Mouse (Mus musculus) embryo, embryonic 11.5 days (tissue): Measurements from ENCODE around the gene Hspb8.
"Not testable (repeated sequence)": the region's sequence is repeated elsewhere in the genome, so short reads cannot be mapped to it uniquely, and the experiment has no call there.

Source experiments
- DNase-seq: peaks from one replicate; pipeline ENCODE4 v3.0.0-alpha.2; 2012; ENCODE audit warnings: low read depth, low spot score

Gene Hspb8

DNA sequence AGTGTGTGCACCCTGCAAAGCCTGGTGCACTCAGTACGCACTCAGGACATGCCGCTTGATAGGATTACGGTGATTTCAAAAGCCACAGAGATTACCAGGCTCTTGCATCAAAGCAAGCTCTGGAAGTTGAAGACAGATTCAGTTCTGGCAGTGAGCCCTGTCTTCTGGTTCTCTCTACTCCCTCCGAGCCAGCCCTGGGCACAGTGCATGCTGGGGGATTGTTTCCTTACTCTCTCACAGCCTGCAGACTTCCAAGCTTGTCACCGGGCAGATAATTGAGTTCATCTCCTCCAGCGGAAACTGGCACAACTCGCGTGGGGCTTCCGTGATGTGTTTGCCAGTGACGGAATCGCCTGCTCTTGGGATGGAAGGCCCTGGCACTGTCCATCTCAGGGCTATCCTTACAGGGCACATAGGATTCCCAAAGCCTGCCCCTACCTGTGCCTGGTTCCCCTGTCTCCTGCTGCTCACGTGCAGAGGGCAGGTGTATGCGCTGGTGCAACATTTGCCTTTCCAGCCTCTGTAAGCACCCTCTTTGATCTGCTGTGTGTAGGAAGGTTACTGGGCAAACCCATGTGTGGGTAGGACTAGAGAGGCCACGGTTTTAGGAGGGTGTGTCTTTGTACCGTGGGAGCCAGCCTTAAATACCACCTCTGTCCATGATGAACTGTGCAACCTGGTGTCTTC is 32.7 kb downstream of the Hspb8 start:
- DNase-seq: no peak

DNA sequence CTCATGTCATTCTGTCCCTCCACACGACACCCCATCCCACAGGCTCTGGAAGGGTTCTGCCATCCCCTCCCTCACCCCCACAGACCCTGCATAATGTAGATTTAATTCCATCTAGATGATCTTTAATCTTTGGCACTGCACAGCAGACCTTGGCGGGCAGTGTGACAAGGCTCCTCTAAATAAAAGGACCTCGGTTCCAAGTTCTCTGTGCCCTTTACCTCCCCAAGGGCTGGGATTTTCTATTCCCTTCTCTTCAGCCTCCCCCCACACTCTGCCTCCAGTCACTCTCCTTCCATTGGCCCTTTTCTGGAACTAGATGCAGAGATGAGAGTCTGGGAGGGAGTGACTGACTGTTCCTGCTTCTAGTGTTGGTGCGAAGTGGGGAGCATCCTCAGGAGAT is 33.3 kb downstream of the Hspb8 start:
- DNase-seq: no peak

DNA sequence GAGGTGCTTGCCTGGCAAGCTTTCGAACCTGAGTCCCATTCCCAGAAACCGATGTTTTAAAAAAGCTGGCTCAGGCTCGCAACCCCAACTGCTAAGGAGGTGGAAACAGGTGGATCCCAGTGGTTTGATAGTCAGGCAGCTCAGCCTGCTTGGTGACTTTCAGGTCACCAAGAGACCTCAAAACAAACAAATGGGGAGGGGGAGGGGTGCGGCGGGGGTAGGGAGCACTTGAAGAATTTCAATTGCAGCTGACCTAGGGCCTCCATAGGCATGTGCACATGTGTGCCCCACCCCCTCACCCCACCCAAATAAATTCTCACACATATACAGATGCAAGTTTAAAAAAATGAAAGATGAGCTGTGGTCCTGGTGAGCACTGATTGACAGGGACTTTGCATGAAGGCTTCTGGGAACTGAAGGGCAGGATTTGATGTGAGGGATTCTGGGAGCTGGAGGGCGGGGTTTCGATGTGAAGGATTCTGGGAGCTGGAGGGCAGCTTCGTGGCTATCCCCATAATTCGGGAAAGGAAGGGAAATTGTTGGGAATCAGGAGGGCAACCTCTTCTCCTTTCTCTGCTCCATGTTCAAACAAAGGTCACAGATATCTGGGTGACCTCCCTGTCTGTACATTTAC is 35.2 kb downstream of the Hspb8 start:
- no peak for DNase-seq

DNA sequence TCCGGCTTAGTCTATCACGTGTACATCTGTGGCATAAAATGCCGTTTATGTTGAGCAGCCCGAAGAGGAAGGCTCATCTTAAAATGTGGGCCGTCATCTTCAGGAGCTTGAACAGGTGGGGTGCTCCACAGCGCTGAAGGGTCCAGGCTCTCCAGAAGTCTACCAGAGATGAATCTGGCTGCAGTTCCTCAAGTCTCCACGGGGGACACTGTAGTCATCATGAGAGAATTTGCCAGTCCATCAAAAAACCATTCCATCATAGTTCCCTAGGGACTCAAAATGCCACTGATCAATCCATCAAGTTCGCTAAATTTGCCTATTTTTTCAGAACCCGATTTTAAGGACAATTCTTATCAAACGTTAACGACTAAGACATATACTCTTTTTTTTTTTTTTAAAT is 36.6 kb downstream of the Hspb8 start:
- peak; percentile 31 for DNase-seq

DNA sequence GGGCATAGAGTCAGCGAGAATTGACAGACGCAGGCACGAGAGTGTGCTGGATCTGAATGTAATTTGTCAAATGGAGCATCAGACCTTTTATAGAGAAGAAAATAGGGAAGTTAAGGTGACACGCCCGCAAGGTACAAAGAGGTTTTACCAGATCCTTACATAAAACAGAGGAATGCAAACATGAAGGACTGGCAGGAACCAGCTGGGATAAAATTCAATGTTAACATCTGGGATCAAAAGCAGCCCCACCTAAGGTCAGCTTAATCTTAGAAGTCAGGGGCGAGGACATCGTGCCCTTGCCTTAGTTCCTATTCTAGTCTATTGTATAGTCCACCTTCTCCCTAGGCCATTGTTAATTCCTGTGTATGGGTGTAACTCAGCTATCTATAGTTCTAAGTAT is 40.0 kb downstream of the Hspb8 start:
- DNase-seq: not testable (repeated sequence)

DNA sequence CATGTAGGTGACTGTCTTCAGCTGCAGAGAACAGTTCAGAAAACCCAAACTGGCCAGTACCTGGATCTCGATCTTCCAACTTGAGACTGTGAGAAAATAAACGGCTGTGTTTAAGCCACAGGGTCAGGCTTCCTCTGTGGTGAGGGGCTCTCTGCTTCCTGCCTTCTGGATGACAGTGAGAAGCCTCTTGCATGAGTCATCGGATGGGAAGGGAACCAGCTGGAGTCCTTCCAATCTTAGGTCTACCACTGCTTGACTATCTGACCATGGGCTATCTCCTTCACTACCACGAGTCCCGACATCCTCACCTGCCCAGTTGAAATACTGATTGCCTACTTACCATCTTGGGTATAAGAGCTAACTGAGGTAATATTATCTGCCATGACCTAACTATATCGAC is 40.9 kb downstream of the Hspb8 start:
- DNase-seq: no peak

DNA sequence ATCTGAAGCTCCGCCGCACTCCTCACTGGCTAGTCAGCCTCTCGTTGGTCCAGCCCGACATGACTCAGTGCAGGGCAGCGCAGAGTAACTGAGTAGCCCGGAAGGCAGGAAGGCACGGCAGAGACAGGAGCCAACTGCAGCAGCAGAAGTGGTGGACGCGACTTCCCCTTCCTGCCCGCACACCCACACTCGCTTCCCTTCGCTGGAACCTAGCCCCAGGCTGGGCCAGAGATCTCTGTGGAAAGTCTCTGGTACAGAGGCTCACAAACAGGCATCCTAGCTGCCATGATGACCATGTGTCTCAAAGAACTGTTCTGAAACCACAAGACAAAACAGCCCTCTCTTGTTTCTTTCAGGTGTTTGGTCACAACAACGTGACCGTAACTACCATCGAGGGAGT is 41.4 kb downstream of the Hspb8 start:
- no peak for DNase-seq

DNA sequence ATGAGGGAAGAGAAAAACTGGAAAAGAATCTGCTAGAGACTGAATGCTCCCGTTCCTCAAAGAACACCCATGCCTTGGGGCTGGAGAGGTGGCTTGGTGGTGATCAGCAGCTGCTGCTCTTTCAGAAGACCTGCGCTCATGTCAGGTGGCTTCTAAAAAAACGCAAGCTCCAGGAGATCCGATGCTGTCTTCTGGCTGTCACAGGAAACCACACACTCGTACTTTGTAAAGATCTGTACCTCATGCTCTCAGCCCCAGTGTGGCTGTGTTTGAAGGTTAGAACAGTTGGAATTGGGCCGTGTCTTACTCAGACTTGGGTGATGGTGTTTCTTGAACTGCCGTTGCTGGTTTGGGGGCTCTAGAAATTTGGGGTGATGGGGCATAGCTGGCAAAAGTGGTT is 42.3 kb downstream of the Hspb8 start:
- no peak for DNase-seq

DNA sequence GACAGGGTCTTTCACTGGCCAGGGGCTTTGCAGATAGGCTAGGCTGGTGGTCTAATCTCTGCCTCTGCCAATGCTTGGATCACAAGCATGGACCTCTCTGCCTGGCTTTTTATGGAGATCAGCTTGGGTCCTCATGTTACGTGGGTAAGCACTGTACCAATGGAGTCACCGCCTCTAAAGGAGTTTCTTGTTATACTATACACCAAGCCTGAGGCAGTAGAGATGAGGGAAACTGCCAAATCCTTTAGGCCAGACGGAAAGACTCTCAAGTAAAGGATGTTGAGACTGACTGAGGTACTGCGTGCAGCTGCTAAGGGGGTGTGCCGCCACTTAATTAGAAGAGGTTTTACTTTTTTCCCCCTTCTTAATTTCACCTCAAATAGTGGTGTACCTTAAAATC is 43.8 kb downstream of the Hspb8 start:
- DNase-seq: no peak

DNA sequence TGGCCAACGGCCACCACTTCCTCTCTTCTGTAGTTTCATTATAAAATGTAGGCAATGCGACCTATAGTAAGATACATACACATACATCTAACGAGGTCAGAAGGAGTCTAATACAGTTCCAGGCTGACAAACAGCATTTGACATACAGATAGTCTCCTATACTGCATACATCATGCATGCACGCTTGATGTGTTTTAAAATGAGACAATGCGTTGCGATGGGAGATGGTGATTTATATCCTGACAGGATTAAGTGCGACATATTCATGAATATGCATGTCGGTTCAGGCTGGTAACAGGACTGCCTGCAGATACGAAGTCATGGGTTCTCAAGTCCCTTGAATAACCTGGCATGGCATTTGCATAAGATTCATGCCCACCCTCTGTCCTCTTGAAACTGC is 54.7 kb downstream of the Hspb8 start:
- no peak for DNase-seq

DNA sequence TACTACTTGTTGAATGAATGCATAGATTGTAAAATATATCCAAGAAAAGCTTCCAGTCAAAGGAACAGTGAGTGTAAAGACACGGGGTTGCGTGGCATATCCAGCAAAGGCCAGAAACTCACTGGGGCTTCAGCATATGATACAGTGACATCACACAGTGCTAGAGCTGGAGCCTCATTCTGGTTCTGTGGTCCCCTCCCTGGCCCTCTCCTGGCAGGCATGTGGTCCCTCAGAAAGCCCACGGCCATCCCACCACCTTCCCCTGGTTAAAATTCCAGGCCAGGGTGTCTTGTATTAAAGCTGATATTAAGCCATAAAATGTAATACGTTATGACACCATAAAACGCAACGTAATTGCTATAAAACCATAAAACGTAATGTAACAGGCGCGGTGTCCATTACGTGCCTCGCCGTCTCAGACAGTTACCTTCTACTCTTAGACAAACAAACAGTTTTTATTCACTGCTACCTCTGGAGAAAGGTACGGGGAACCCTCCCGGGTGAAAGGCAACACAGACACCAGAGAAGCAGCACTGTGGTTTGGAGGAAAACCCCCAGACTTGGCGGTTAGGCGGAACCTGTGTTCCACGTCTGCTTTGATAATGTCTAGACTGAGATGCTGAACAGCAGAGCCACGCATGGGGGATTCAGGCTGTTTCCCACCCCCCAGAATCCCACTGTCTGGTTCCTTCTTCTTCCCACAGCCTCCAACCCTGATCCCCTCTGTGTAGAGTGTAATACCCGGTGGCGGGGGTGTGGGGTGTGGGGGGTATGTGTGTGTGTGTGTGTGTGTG is 55.6 kb downstream of the Hspb8 start:
- DNase-seq: no peak

DNA sequence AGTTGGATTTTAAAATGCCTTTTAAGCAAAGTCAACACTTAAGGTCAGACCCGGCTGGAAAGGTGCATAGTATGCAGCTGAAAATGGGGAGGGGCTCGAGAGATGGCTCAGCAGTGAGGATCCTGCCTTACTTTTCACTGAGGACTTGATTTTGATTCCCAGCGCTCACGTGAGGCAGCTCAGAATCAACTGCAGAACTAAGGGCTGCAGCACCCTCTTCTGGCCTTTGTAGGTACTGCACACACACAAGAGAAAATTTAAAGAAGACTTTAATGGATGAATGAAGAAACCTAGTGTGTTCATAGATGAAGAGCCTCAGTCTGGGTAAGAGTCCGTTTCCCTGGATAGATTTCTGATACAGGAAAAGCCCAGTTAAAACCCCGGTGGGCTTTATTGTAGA is 61.3 kb downstream of the Hspb8 start:
- DNase-seq: no peak

DNA sequence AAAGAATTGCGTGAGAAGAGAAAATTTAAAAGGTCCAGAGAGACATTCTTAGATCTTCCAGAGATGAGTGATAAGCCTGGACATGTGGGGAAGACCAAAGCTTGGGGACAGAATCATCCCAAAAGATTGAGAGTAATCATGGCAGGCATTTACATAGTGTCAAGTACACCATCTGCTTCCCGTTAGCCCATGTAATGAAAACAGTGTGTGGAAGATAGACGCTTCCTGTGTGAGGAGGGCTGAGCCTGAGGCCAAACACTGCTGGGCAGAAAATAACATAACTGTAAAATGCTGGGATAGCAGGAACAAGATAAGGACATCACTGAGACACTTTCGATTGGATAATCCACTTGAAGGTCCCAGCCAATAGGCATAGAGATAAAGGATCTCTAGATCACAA is 61.9 kb downstream of the Hspb8 start:
- no peak for DNase-seq
